Mouse (Mus musculus) cortical plate, adult 2 months (tissue): Measurements from ENCODE around the gene 2610528A11Rik.

Experiments
- CTCF ChIP-seq: fragments of 200-500 bp; IDR thresholded peaks from 2 replicates; pipeline ENCODE4 v1.5.1; 2011; ENCODE audit warnings: mild to moderate bottlenecking, control low read depth, low read length; ENCODE audit not compliant: insufficient read depth; ENCODE audit errors: extremely low read depth
- POLR2A ChIP-seq: fragments of 200-500 bp; IDR thresholded peaks from 2 replicates; pipeline ENCODE4 v1.6.1; 2011; ENCODE audit warnings: mild to moderate bottlenecking, low read length, control low read depth; ENCODE audit not compliant: insufficient read depth; ENCODE audit errors: extremely low read depth

- TF ChIP-seq POLR2A (no peak), CTCF (no peak)
These were observed 8.0 kb downstream of the 2610528A11Rik start for GRCm38 (mm10) chr14:37105846-37106245.
